Mouse (Mus musculus): ENCODE results near the gene Ncbp1. TPM values are rescaled to one million over a fixed set of nuclear protein-coding genes. Genes with fewer than 3 reads are reported as not detected.

Gene Ncbp1
- total RNA-seq (2021), result 10 to 100 TPM; 48.5 to 49.5 TPM
- long read RNA-seq, experiment 1, transcript Ncbp1-201 (23 exons, 3,010 nt), result major isoform, 42 of 56 reads
- long read RNA-seq, experiment 1, partial matches to known transcripts, result 9 of 56 reads
- long read RNA-seq, experiment 1, other reads (novel, unspliced or antisense), result 5 of 56 reads
- long read RNA-seq, experiment 2, transcript Ncbp1-201 (23 exons, 3,010 nt), result major isoform, 8 of 10 reads
- long read RNA-seq, experiment 2, partial matches to known transcripts, result 1 of 10 reads
- long read RNA-seq, experiment 2, other reads (novel, unspliced or antisense), result 1 of 10 reads

GRCm38 (mm10) chr4:46138287-46139222 lies at the start of gene Ncbp1, which contains the start of gene Tstd2:
TSS of gene Ncbp1 (plus strand) at chr4:46138613.
TSS of gene Tstd2 (minus strand) at chr4:46138694.
- peak; percentile 94 to 95 for DNase-seq

- DNase-seq, result no peak
Measured at GRCm38 (mm10) chr4:46089524-46090125, 48.8 kb upstream of the Ncbp1 start.

GRCm38 (mm10) chr4:46092429-46093076 lies 45.9 kb upstream of the Ncbp1 start:
- peak; percentile 73 to 78 for DNase-seq

- no peak for DNase-seq
Measured at GRCm38 (mm10) chr4:46094916-46095825, 43.2 kb upstream of the Ncbp1 start.

- DNase-seq, result no peak
Measured at GRCm38 (mm10) chr4:46095826-46096159, 42.6 kb upstream of the Ncbp1 start.

- no peak for DNase-seq
Measured at GRCm38 (mm10) chr4:46096546-46096945, 41.9 kb upstream of the Ncbp1 start.

- DNase-seq, result no peak
Measured at GRCm38 (mm10) chr4:46097591-46097990, 40.8 kb upstream of the Ncbp1 start.

- DNase-seq, result no peak
Measured at GRCm38 (mm10) chr4:46099132-46099531, 39.3 kb upstream of the Ncbp1 start.

- no peak for DNase-seq
Measured at GRCm38 (mm10) chr4:46100539-46100938, 37.9 kb upstream of the Ncbp1 start.

- DNase-seq, result no peak
Measured at GRCm38 (mm10) chr4:46101211-46101711, 37.2 kb upstream of the Ncbp1 start.

- no peak for DNase-seq
Measured at GRCm38 (mm10) chr4:46102078-46102769, 36.2 kb upstream of the Ncbp1 start.

GRCm38 (mm10) chr4:46110084-46110483 lies 28.3 kb upstream of the Ncbp1 start:
- DNase-seq, result no peak

GRCm38 (mm10) chr4:46111361-46111760 lies 27.1 kb upstream of the Ncbp1 start:
- no peak for DNase-seq

GRCm38 (mm10) chr4:46115308-46115707 lies 23.1 kb upstream of the Ncbp1 start:
- DNase-seq, result no peak

GRCm38 (mm10) chr4:46116544-46117175 lies 21.8 kb upstream of the Ncbp1 start:
- no peak for DNase-seq

- DNase-seq, result no peak
Measured at GRCm38 (mm10) chr4:46117536-46117935, 20.9 kb upstream of the Ncbp1 start.

- DNase-seq, result peak in 1 of 2 experiments; percentile 39
Measured at GRCm38 (mm10) chr4:46119514-46120094, 18.8 kb upstream of the Ncbp1 start.

- no peak for DNase-seq
Measured at GRCm38 (mm10) chr4:46120767-46121166, 17.6 kb upstream of the Ncbp1 start.

- no peak for DNase-seq
Measured at GRCm38 (mm10) chr4:46123358-46123757, 15.1 kb upstream of the Ncbp1 start.

All from adrenal gland, postnatal 36 days (tissue).